Mouse (Mus musculus) embryonic fibroblast, embryonic 13.5 days (primary cell): ENCODE data around the gene Dock9. TPM values are rescaled to one million over a fixed set of nuclear protein-coding genes. Genes with fewer than 3 reads are reported as not detected.

ENCODE experiments used
- H3K27ac ChIP-seq: 2 replicates; pipeline ENCODE4 v1.5.1; 2012; ENCODE audit warnings: low read length, control low read depth, inconsistent platforms; ENCODE audit not compliant: insufficient read depth
- H3K4me1 ChIP-seq: 2 replicates; pipeline ENCODE4 v1.6.1; 2011; ENCODE audit warnings: low read length; ENCODE audit not compliant: control insufficient read depth, insufficient read depth
- H3K4me3 ChIP-seq: 2 replicates; pipeline ENCODE4 v1.5.1; 2011; ENCODE audit warnings: mild to moderate bottlenecking, control low read depth, low read length; ENCODE audit not compliant: insufficient read depth
- CTCF ChIP-seq: IDR thresholded peaks from 2 replicates; pipeline ENCODE4 v1.5.1; 2011; ENCODE audit warnings: mild to moderate bottlenecking, control low read depth, low read length, moderate library complexity, borderline replicate concordance; ENCODE audit not compliant: insufficient read depth
- POLR2A ChIP-seq: IDR thresholded peaks from 2 replicates; pipeline ENCODE4 v1.6.1; 2011; ENCODE audit warnings: low read depth, mild to moderate bottlenecking, control low read depth, low read length, moderate library complexity
- polyA plus RNA-seq: library from polyadenylated mRNA; stranded (reverse); fragments of >200 nt; gene quantifications from 2 replicates; pipeline ENCODE4 v1.2.4, GENCODE M21; 2011; ENCODE audit warnings: low read depth; ENCODE audit not compliant: missing spikeins, insufficient read length

The Dock9 gene
- polyA plus RNA-seq, 1 experiment, result 10.2 TPM

DNA sequence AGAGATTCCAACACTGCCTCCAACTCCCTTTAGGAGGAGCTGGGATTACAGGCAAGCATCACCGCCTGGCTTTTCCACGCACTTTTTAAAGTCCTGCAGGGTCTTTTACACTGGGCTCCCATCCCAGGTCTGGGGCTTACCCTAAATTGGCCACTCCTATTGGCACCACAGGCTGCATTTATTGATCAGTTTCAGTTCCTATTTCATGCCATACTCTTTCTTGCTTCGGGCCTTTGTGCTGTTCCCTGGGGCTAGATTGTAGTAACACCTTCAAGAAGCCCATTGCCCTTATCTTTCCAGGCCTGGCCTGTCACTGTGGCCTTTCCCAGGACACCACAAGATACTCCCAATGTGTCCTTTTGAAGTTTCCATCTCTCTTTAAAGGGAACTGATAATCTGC is 18.0 kb downstream of the Dock9 start:
- no peaks in the 10 kb centered on the region for H3K4me1 ChIP-seq
- no peak overlapping the region for H3K27ac ChIP-seq
- no peak overlapping the region for H3K4me3 ChIP-seq
- TF ChIP-seq CTCF, result no peak
- TF ChIP-seq POLR2A, result no peak

GRCm38 (mm10) chr14:121777279-121777831 is 20.3 kb downstream of the Dock9 start:
- H3K27ac ChIP-seq, result no peak overlapping the region
- H3K4me3 ChIP-seq, result no peak overlapping the region
- no peaks in the 10 kb centered on the region for H3K4me1 ChIP-seq
- TF ChIP-seq CTCF (no peak), POLR2A (no peak)

GRCm38 (mm10) chr14:121776749-121777148 is 20.9 kb downstream of the Dock9 start:
- TF ChIP-seq CTCF, result no peak
- no peak for TF ChIP-seq POLR2A
- Histone ChIP-seq H3K27ac (no peak overlapping the region), H3K4me3 (no peak overlapping the region), H3K4me1 (no peaks in the 10 kb centered on the region)

DNA sequence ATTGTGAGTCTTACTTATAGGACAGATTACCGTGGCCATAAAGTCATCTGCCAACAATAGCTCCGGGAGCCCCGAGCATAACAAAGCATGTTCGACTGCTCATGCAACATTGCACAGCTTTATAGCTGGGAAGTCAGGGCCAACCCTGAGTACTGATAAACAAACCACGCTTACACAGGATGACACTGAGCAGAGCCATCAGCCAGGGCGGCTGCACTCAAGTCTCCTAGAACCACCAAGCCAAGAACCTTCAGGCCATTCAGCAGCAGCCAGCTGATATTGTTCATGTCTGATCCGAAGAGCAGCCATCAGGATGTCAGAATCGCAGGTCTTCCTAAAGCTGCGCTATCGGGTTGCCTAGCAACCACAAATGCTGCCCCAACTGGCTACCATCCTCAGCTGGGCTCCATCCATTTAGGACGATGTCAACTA is 35.6 kb downstream of the Dock9 start:
- no peak overlapping the region for H3K27ac ChIP-seq
- H3K4me3 ChIP-seq, result no peak overlapping the region
- TF ChIP-seq CTCF (no peak), POLR2A (no peak)
- H3K4me1 ChIP-seq, result no peaks in the 10 kb centered on the region

- TF ChIP-seq CTCF, result no peak
- no peak for TF ChIP-seq POLR2A
- H3K4me1 ChIP-seq, result no peaks in the 10 kb centered on the region
- H3K27ac ChIP-seq, result no peak overlapping the region
- no peak overlapping the region for H3K4me3 ChIP-seq
These were observed 37.2 kb downstream of the Dock9 start for GRCm38 (mm10) chr14:121760403-121760802.

DNA sequence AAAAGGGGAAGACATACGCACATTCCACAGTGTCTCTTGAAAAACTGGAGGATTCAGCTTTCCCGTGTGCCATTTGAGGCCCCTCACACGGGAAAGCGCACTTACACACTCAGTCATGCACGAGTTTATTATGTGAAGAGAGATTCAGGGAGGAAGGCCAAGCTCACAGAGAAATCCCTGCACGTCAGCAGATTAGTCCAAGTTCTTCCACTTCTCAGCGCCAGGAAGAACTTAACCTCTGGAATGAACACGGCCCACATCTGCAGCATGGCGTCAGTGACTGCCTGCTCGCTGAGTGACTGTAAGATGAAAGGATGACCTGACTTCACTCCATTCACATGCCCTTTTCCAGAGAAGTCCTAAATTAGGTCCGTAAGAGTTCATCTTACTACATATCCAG is 43.5 kb downstream of the Dock9 start:
- Histone ChIP-seq H3K4me1 (peaks cover 6% of the 10 kb centered on the region; the same call in 1 of the 2 replicates), H3K4me3 (no peak overlapping the region), H3K27ac (peak overlapping the region; percentile 68)
- TF ChIP-seq POLR2A (no peak), CTCF (no peak)

- TF ChIP-seq CTCF, result no peak
- TF ChIP-seq POLR2A, result no peak
- Histone ChIP-seq H3K27ac (0 out of 2 replicates have a peak overlapping the region, but pooled peaks have one; percentile 68), H3K4me1 (peaks cover 6% of the 10 kb centered on the region; the same call in 1 of the 2 replicates), H3K4me3 (no peak overlapping the region)
These were observed 44.8 kb downstream of the Dock9 start for GRCm38 (mm10) chr14:121752686-121753426.

DNA sequence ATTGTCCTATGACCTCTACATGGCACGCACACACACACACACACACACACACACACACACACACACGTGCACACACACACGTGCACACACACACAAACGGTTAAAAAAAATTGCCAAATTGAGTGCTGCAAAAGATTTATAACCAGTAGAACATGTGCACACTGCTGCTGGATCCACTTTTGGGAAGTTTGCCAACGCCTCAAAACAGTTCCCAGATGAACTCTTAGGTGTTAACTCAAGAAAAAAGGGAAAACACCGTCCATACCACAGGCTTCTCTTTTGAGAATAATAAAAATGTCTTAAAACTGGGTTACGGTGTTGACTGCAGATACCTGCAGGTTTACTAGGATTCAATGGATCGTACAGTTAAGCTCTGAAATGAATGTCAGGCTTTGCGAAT is 48.0 kb downstream of the Dock9 start:
- H3K27ac ChIP-seq, result no peak overlapping the region
- H3K4me1 ChIP-seq, result peaks cover 6% of the 10 kb centered on the region; the same call in 1 of the 2 replicates
- H3K4me3 ChIP-seq, result no peak overlapping the region
- TF ChIP-seq POLR2A (no peak), CTCF (no peak)

DNA sequence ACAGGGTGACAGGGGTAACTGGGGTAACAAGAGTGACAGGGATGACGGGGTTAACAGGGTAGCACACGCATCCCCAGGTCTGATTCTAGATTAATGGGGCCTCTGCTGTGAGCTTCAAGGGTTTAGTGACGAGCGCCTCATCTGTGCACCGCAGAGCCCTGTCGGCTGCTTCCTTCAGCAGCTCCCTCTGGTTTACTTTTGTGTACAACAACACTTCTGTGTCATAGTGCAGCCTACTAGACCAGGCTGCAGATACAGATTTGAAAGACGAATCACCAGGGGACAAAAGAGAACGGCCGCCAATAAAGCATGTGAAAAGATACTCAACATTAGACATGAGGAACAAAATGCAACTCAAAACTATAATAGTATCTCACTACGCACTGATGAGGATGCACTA is 48.6 kb downstream of the Dock9 start:
- TF ChIP-seq CTCF (no peak), POLR2A (no peak)
- Histone ChIP-seq H3K27ac (no peak overlapping the region), H3K4me3 (no peak overlapping the region)

GRCm38 (mm10) chr14:121747360-121747759 is 50.3 kb downstream of the Dock9 start:
- no peak for TF ChIP-seq CTCF
- TF ChIP-seq POLR2A, result no peak
- Histone ChIP-seq H3K27ac (no peak overlapping the region), H3K4me1 (0 out of 2 replicates have a peak, but pooled peaks cover 2% of the 10 kb centered on the region), H3K4me3 (no peak overlapping the region)

More for the DNA sequence above, 48.6 kb downstream of the Dock9 start:
- H3K4me1 ChIP-seq, result peaks cover 6% of the 10 kb centered on the region; the same call in 1 of the 2 replicates
